Mouse (Mus musculus): Measurements from ENCODE around the gene Rhbg.

GRCm38 (mm10) chr3:88198505-88199020 lies 55.9 kb downstream of the Rhbg start:
- TF ChIP-seq CTCF (IDR thresholded peaks at IDR 0.05 in 2 of 3, conservative IDR thresholded peaks at IDR 0.05 in 1 of 3; ENCODE audit: control insufficient read depth in 1 of 3, insufficient read depth in 1 of 3, low read depth in 2 of 3, low read length in 3 of 3, poor library complexity in 1 of 3, severe bottlenecking in 1 of 3): no peak
- no peak for TF ChIP-seq UBTF (IDR thresholded peaks at IDR 0.05; ENCODE audit: borderline replicate concordance, insufficient read depth, low read depth, low read length)
- TF ChIP-seq USF1 (IDR thresholded peaks at IDR 0.05; ENCODE audit: low read depth, low read length): no peak
- no peak for TF ChIP-seq RCOR1 (IDR thresholded peaks at IDR 0.05; ENCODE audit: low read depth, low read length)
- TF ChIP-seq CHD2 (IDR thresholded peaks at IDR 0.05; ENCODE audit: low read length): no peak
- no peak for TF ChIP-seq BHLHE40 (IDR thresholded peaks at IDR 0.05; ENCODE audit: borderline replicate concordance, low read depth, low read length)
- TF ChIP-seq POLR2A (IDR thresholded peaks at IDR 0.05; ENCODE audit: control insufficient read depth in 1 of 2, insufficient read depth in 1 of 2, low read depth in 1 of 2, low read length in 2 of 2, poor library complexity in 1 of 2): no peak
- TF ChIP-seq POLR2AphosphoS5 (IDR thresholded peaks at IDR 0.05; ENCODE audit: borderline replicate concordance, low read depth, low read length): no peak
- no peak for TF ChIP-seq JUND (IDR thresholded peaks at IDR 0.05; ENCODE audit: low read depth, low read length)
- no peak for TF ChIP-seq TAL1 (IDR thresholded peaks at IDR 0.05; ENCODE audit: low read length)
- no peak for TF ChIP-seq ZC3H11A (IDR thresholded peaks at IDR 0.05; ENCODE audit: low read depth, low read length)
- no peak for TF ChIP-seq MYB (IDR thresholded peaks at IDR 0.05; ENCODE audit: low read depth, low read length)
- TF ChIP-seq TBP (IDR thresholded peaks at IDR 0.05; ENCODE audit: low read depth, low read length): no peak

Data from MEL (cell line).